Mouse (Mus musculus) lung, postnatal 0 days (tissue): ENCODE measurements at regions not wholly inside any gene's neighbourhood (a gene's known extent, or its start where the extent isn't known, plus 50 kb on each side); places are given as distances from the start of the nearest gene placed in this dataset.

Experiments
- CTCF ChIP-seq: IDR thresholded peaks from 2 replicates; pipeline ENCODE4 v1.5.1; 2016; ENCODE audit warnings: antibody characterized with exemption, mild to moderate bottlenecking
- EP300 ChIP-seq: IDR thresholded peaks from 2 replicates; pipeline ENCODE4 v1.6.1; 2016; ENCODE audit warnings: antibody characterized with exemption, mild to moderate bottlenecking, control low read depth

GRCm38 (mm10) chr2:96256491-96256890 is 61.5 kb upstream of the Lrrc4c start:
- no peak for TF ChIP-seq CTCF
- no peak for TF ChIP-seq EP300
